Mouse (Mus musculus): Measurements from ENCODE around the gene Fam3c. TPM values are rescaled to one million over a fixed set of nuclear protein-coding genes. Genes with fewer than 3 reads are reported as not detected.
"Not testable (repeated sequence)": the region's sequence is repeated elsewhere in the genome, so short reads cannot be mapped to it uniquely, and the experiment has no call there.

The Fam3c gene
- total RNA-seq, 2 experiments from 2014 or later = 28.9 to 29.0 TPM

DNA sequence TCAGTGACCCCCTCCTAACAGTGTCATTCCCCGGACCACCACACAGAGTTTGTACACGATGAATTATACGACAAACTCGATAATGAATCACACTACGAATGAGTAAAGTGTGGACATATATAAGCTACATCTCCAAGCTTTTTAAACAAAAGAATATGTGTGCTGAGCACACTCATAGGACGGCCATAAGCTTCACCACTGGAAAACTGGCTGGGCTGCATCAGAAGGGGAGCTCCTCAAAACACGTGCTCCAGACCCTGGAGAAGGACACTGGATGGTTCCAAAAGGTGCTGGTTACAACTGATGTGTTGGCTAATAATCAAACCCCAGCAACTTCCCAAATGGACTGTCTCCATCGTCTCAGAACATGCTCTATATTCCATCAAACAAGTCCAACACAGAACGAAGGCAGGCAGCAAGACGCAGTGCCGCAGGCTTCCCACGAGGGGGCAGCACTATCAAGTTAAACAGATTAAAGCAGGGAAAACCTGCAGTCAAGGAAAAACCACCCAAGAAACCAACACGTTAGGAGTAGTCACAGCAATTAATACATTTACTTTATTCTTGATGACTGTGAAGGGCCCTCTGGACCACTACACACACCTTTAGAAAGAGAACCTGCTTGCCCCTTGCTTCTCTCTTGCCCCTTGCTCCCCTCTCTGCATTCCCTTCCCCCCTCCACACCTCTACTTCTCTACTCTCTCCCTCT, 30.5 kb downstream of the Fam3c start:
- intact Hi-C loops (cut with DNase I) = loop anchor here (1.0 to 10.0 kb wide), 4 partner anchors 29 to 659 kb away; no protein-coding TSS in a partner anchor
- peak; percentile 80 to 89 for DNase-seq

DNA sequence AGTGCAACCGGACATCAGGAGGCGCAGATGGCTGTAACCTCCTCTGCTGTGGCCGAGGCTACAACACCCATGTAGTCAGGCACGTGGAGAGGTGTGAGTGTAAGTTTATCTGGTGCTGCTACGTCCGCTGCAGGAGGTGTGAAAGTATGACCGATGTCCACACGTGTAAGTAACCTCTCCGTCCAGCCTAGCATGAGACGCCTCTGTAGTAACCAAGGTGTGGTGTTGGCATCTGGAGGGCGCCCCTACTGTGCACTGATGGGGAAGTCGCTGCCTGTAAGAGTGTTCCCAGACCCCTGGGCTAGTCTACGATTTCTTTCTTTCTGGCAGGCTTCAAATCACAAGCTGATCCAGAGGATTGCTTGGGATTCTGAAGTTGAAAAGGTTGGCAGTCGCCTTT, 58.0 kb downstream of the Fam3c start:
- intact Hi-C loops (cut with DNase I) = no loop called here
- DNase-seq = no peak

- intact Hi-C loops (cut with DNase I) = no loop called here
- no peak for DNase-seq
These were observed 59.0 kb downstream of the Fam3c start for GRCm38 (mm10) chr6:22297028-22297427.

DNA sequence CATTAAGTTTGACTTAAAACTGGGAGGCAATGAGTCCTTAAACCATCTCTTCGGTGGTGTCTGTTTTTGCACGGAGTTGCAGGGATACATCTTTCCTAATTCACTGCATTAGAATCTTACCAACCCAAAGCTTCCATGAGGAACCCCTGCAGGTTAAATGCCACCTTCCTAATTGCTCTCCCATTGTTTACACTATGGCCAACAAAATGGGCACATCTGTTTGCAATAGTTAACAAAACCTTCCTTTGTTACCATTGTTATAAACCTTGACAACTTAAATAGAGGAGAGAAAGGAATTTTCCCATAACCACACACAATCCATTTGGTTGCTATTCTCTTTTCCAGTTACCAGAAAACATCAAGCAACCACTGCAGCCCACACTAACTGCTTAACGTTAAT, 62.1 kb downstream of the Fam3c start:
- DNase-seq = no peak
- intact Hi-C loops (cut with DNase I) = no loop called here

DNA sequence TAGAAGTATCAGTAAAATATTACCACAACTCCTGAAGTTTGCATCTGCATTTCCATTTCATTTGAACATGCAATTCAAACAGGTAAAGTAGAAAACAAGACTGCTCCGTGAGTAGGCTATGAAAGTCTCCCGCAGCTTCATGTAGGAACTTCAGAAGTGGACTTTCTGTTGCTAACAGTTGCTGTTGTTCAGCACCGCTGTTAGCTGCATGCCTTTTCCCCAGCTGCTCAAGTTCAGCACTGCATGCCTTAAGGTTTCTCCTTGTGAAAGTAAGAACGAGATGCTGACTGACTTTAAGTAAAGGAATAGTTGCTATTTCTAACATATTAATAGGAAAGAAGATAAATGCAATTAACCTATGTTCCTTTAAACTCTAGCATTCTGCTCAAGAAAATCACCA, 64.0 kb downstream of the Fam3c start:
- intact Hi-C loops (cut with DNase I) = no loop called here
- DNase-seq = no peak

DNA sequence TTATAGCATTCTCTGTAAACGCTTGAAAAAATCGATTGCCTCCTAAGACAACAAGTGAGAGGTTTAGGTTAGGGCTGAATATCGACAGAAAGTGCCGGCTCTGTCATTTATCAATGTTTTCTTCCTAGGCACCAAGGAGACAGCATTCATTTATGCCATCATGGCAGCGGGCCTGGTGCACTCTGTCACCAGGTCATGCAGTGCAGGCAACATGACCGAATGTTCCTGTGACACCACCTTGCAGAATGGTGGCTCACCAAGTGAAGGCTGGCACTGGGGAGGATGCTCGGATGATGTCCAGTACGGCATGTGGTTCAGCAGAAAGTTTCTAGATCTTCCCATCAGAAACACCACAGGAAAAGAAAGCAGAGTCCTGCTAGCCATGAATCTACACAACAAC, 65.3 kb downstream of the Fam3c start:
- no peak for DNase-seq
- intact Hi-C loops (cut with DNase I) = no loop called here

DNA sequence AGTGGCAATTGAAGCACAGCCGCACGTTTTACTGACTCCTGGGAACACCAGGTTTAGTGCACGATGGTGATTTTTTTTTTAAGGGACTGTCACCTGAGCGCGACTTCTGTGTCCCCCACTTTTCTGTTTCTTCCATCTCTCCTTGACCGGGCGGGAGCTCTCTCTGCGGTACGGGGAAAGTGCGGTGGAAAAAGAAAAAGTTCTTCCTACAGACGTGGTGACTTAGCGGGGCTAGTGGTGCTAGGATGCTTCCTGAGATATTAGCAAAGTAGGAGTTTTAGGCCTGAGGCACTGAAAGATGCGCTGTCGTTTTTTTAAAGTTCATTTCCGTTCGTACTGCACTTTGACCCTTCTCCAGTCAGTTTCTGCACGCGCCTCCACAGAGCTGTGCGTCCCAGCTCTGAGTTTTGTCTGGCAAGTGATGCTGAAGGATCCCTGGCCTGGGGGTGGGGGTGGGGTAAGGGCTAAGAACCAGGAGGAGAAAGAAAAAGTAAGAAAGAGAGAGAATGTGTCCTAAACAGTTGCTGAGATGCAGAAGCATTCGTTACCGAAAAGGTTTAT, 66.5 kb downstream of the Fam3c start:
- no peak for DNase-seq
- intact Hi-C loops (cut with DNase I) = no loop called here

GRCm38 (mm10) chr6:22288737-22289460, 67.1 kb downstream of the Fam3c start:
- DNase-seq = peak in 1 of 2 experiments; percentile 14
- intact Hi-C loops (cut with DNase I) = no loop called here

DNA sequence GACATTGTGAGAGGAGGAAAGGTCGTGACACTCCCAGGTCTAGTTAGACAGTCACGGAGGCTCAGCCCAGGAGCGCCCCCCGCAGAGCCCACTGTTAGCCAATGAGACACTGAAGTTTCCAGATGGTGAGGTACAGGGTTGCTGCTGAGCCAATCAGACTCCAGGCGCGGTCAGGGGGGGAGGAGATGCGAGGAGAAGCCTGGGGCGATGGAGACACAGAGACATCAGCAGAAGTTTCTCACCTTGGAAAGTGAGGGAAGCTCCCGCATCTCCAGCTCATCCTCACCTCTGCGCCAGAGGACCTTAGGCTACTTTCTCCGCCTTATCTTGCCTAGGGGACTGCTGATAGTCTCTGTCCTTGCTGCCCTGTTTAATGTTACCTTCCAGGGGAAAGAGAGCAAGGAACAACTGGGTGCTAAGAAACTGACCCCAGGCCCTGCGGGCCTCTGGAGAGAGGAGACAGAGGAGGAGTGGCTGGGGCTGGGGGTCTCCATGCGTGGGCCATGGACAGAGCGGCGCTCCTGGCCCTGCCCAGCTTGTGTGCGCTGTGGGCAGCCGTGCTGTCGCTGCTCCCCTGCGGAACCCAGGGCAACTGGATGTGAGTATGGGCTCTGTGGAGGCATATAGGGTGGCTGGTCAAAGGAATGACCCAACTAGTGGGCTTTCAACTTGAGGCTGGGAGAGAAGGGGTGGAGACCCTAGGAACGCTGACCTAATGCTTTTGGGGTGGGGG, 67.9 kb downstream of the Fam3c start, which contains the start of gene Wnt16:
Gene Wnt16, plus strand, starts transcription at position 224 of the 733 bp plus-strand sequence.
- intact Hi-C loops (cut with DNase I) = no loop called here
- DNase-seq = no peak

- no peak for DNase-seq
- intact Hi-C loops (cut with DNase I) = no loop called here
These were observed 73.6 kb downstream of the Fam3c start for GRCm38 (mm10) chr6:22282405-22282804.

DNA sequence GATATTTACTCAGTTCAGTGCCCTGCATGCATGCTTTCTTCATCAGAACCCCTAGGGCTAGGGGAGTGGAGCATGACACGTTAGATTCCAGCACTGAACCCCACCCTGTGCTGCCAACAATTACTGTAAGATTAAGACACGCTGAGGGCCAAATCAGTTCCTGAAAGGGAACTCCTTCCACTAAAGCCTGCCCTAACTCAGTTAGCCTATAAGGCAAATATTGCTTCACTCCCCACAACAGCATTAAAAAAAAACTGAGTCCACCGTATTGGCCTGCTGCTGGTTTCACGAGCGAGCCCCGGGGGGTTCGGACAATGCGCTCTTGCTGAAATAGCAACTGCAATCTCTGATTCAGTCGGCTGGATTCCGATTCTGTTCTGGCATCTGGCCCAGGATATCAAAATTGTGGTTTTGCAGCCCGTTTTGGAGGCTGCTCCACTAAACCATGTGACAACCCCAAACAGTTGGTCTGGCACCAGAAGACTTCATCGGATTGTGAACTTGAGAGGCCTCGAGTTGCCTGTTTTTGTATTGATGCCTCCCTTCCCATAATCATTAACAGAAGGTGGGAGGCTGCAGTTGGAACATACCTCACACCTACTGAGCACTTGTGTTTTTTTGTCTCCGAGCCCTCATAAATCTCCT, 75.7 kb downstream of the Fam3c start:
- peak; percentile 46 to 55 for DNase-seq
- intact Hi-C loops (cut with DNase I) = no loop called here

DNA sequence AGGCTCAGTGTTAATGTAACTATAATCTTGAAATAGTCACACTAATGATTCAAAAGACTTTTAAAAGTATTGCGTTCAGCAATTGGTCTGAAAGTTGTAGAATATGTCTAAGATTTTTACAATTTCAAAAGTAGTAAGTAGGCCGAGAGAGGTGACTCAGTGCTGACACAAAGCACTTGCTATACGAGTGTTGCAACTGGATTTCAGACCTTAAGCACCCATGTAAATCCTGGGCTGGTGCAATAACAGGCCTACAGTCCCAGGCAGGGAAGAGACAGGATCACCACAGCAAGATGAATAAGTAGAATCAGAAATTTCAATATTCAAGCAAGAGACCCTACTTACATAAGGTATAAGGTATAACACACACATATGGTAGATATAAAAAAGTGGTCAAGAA, 78.1 kb downstream of the Fam3c start:
- no peak for DNase-seq

DNA sequence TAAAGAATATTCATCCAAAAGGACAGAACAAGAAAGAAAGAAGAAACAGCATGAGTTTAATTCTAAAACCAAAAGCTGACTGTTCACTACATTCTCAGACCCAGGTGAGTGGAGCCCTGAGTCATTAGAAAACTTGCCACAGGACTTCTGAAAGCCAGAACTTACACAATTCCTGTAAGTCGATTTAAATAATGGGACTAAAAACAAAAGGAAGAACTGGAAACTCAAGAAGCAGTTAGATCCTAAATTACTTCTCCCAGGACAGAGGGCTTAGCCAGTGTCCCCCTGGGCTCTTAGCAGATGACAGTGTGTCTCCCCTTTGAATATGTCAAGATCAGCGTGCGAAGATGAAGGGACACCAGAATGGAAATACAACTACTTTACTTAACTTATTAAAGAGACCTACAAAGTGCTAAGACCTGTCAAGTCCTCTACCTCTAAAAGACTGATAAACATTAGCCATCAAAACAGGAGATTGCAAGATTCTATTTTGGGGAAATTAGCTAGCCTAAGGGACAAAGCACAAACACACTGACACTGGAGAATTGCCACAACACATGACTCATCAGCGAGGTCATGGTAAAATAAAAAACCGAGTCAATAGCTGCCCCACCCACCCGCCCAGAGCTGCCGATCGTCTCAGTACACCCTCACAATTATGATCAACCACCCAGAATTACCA, 86.1 kb downstream of the Fam3c start:
- intact Hi-C loops (cut with DNase I) = no loop called here
- DNase-seq = peak in 1 of 2 experiments; percentile 23

More for the DNA sequence above, 78.1 kb downstream of the Fam3c start:
- intact Hi-C loops (cut with DNase I) = no loop called here

GRCm38 (mm10) chr6:22268677-22269076, 87.4 kb downstream of the Fam3c start:
- no peak for DNase-seq
- intact Hi-C loops (cut with DNase I) = no loop called here

- no peak for DNase-seq
- intact Hi-C loops (cut with DNase I) = no loop called here
These were observed 88.0 kb downstream of the Fam3c start for GRCm38 (mm10) chr6:22267807-22268667.

DNA sequence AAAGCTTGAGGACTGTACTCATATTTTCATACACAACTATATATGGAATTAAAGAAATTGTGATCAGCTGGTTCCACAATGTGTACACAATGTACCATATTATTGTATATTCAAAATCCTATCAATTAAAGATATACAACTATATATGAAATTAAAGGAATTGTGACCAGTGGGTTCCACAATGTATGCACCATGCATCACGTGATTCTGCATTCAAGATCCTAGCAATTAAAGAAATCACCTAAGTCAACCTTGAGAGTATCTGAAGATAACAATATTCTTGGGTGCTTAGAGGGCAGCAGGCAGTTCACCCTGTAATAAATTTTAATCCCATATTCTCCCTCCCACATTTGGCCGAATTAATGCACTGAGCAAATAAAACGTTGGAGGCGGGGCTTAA, 90.0 kb downstream of the Fam3c start:
- no peak for DNase-seq
- intact Hi-C loops (cut with DNase I) = no loop called here

- DNase-seq; intact Hi-C loops (cut with DNase I): not testable (repeated sequence)
These were observed 91.9 kb downstream of the Fam3c start for GRCm38 (mm10) chr6:22264094-22264493.

GRCm38 (mm10) chr6:22262519-22262918, 93.5 kb downstream of the Fam3c start:
- intact Hi-C loops (cut with DNase I) = no loop called here

GRCm38 (mm10) chr6:22258784-22259183, 97.3 kb downstream of the Fam3c start:
- no peak for DNase-seq
- intact Hi-C loops (cut with DNase I) = no loop called here

More at GRCm38 (mm10) chr6:22262519-22262918, 93.5 kb downstream of the Fam3c start:
- no peak for DNase-seq

All from heart, postnatal 14 days (tissue).